Mouse (Mus musculus) spleen, adult 10 weeks (tissue): ENCODE data around the gene Nanos2. TPM values are rescaled to one million over a fixed set of nuclear protein-coding genes. Genes with fewer than 3 reads are reported as not detected.

Source experiments
- polyA plus RNA-seq: library from polyadenylated mRNA; stranded (reverse); fragments of 350-450 nt; fragmentation: Illumina TruSeq; extraction: RNeasy Lipid Tissue Mini Kit (QIAGEN cat#74804); gene quantifications from one replicate; pipeline ENCODE4 v1.2.3, GENCODE M21; 2015; ENCODE audit warnings: low replicate concordance; ENCODE audit not compliant: insufficient read depth

Nanos2 gene
- polyA plus RNA-seq = not detected

GRCm38 (mm10) chr7:18987100-18987499 lies at the start of gene Nanos2:
TSS of gene Nanos2 (plus strand) at chr7:18987400.

DNA sequence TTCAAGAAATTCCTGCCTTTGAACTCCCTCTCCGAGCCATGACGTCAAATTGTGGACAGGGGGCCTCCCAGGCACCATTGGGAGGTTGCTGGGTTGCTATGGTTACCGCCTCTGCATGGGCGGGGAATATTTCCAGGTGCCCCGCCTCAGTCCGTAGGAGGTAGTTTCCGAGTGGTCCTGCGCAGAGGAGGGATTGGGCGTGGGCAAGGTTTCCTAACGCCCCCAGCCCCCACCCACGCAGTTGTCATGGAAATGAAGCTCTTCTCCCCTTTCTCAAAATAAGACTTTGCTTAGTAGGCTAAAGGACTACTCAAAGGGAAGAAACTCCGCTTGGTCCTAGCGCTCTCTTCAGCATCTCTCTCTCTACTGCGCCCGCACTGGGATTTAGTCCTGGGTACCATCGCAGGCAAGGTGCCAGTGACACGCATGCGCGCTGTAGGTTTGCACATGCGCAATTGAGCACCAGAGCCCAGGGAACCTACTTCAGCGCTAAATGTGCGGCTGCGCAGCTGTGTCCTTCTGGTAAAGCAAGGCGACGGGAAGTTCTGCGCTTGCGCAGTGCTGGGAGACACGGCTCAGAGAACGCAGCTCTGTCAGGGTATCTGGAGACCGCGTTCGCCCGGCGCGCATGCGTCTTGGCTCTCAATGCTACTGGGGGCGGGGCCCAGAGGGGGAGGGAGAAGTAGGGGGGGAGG lies 3.5 kb downstream of the Nanos2 start, which contains the start of gene Mypop:
Gene Mypop, plus strand, starts transcription at position 645 of the 695 bp plus-strand sequence.

GRCm38 (mm10) chr7:19003902-19004630 lies 16.9 kb downstream of the Nanos2 start, which contains the start of gene Irf2bp1:
TSS of gene Irf2bp1 (plus strand) at chr7:19004044.

GRCm38 (mm10) chr7:19023357-19023814 lies 36.2 kb downstream of the Nanos2 start, which contains the start of gene Foxa3:
TSS of gene Foxa3 (minus strand) at chr7:19023538.

DNA sequence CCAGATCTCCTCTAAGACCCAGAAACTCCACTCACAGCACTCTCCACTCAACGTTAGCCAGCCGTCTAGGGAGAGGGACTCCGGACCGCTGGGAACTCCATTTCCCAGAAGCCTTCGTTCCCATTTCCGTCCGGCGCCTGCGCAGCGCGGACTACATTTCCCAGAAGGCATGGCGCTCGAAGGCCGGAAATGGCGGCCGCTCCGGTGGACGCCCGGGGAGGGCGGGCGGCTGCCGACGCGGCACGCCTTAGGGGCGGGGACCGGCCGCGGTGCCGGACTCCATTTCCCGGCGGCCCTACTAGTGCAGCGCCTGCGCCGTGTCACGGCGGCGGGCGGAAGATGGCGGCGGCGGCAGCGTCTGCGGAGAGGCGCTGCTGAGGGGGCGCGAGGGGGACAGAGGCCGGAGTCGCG lies 36.9 kb downstream of the Nanos2 start, which contains the start of gene Sympk:
Gene Sympk, plus strand, starts transcription at position 282 of the 411 bp plus-strand sequence.

Other genes with a start within 250 kb of the Nanos2 start
- gene Psg19, start 188.9 kb upstream of the Nanos2 start, polyA plus RNA-seq = not detected
- not detected for gene Psg17, start 165.8 kb upstream of the Nanos2 start, polyA plus RNA-seq
- gene Mill2, start 147.4 kb upstream of the Nanos2 start, polyA plus RNA-seq = 6.1 TPM
- 28.9 TPM for gene Pglyrp1, start 116.1 kb upstream of the Nanos2 start, polyA plus RNA-seq
- 17.3 TPM for gene Ccdc61, start 77.0 kb upstream of the Nanos2 start, polyA plus RNA-seq
- gene Nova2, start 61.5 kb upstream of the Nanos2 start, polyA plus RNA-seq = 0.76 TPM
- 0.73 TPM for gene Mypop, start 3.8 kb downstream of the Nanos2 start, polyA plus RNA-seq
- gene Irf2bp1, start 16.6 kb downstream of the Nanos2 start, polyA plus RNA-seq = 6.8 TPM
- gene Foxa3, start 36.1 kb downstream of the Nanos2 start, polyA plus RNA-seq = not detected
- 43.3 TPM for gene Sympk, start 37.0 kb downstream of the Nanos2 start, polyA plus RNA-seq
- gene Rsph6a, start 67.3 kb downstream of the Nanos2 start, polyA plus RNA-seq = not detected
- gene Dmwd, start 88.8 kb downstream of the Nanos2 start, polyA plus RNA-seq = 5.3 TPM
- 37.1 TPM for gene Dmpk, start 96.4 kb downstream of the Nanos2 start, polyA plus RNA-seq
- gene Six5, start 107.2 kb downstream of the Nanos2 start, polyA plus RNA-seq = 2.0 TPM
- gene Gm4969, start 131.0 kb downstream of the Nanos2 start, polyA plus RNA-seq = 0.11 TPM
- 2.9 TPM for gene Fbxo46, start 132.5 kb downstream of the Nanos2 start, polyA plus RNA-seq
- gene Qpctl, start 161.9 kb downstream of the Nanos2 start, polyA plus RNA-seq = 9.4 TPM
- gene Snrpd2, start 162.3 kb downstream of the Nanos2 start, polyA plus RNA-seq = 28.2 TPM
- gene Gipr, start 178.7 kb downstream of the Nanos2 start, polyA plus RNA-seq = not detected
- gene Eml2, start 189.0 kb downstream of the Nanos2 start, polyA plus RNA-seq = 6.2 TPM
- gene Gpr4, start 225.1 kb downstream of the Nanos2 start, polyA plus RNA-seq = 4.4 TPM
- 17.4 TPM for gene Opa3, start 240.9 kb downstream of the Nanos2 start, polyA plus RNA-seq